Comparison of ENCODE assay signal across 14 mouse cellular contexts in genomic region chr5:151174485-151175460, GRCm38 (mm10). TPM values are rescaled to one million over a fixed set of nuclear protein-coding genes. Genes with fewer than 3 reads are reported as not detected.
A peak's percentile ranks its signal among the peaks of the same experiment; 100 is the strongest.
DNase-seq lines count a peak whose midpoint lies in the region; ATAC-seq and TF ChIP-seq lines count a peak whose summit lies in the region.
"Had no signal": no experiment of that assay in that cellular context is flagged by ENCODE, and none has a peak within 500 bp of the region (broad histone marks: within the 10 kb centered on the region; RNA-seq: fewer than 3 reads in every experiment).

No protein-coding gene starts in this region.

- no peak overlapping the region for H3K4me2 ChIP-seq in embryonic facial prominence, embryonic 12.5 days (replicated peaks)
- no peak overlapping the region for H3K4me2 ChIP-seq in lung, embryonic 14.5 days
- no peak overlapping the region for H3K4me2 ChIP-seq in forebrain, embryonic 13.5 days

- H3K9ac ChIP-seq in embryonic facial prominence, embryonic 12.5 days = no peak overlapping the region; the same call in 1 of the 2 replicates
- H3K9ac ChIP-seq in lung, embryonic 14.5 days = no peak overlapping the region
- H3K9ac ChIP-seq in forebrain, embryonic 13.5 days = no peak overlapping the region

- 0 out of 2 replicates have a peak, but pooled peaks have one; percentile 6 for ATAC-seq in embryonic facial prominence, embryonic 12.5 days (ENCODE audit: insufficient number of reproducible peaks, insufficient read depth, low FRiP score, low TSS enrichment)
- ATAC-seq in lung, embryonic 14.5 days (ENCODE audit: insufficient read depth) = peak; percentile 9; the same call in 1 of the 2 replicates
- no peak for ATAC-seq in forebrain, embryonic 13.5 days

- no peak for TF ChIP-seq CTCF in lung, embryonic 14.5 days (IDR thresholded peaks at IDR 0.05; ENCODE audit: low read depth)
- no peak for TF ChIP-seq CTCF in lung, adult 2 months (IDR thresholded peaks at IDR 0.05; ENCODE audit: insufficient read depth, low read length)
- no peak for TF ChIP-seq CTCF in small intestine, adult 2 months (IDR thresholded peaks at IDR 0.05; ENCODE audit: extremely low read depth, insufficient read length, insufficient replicate concordance, low read depth, low read length)

- no peak for TF ChIP-seq POLR2A in lung, adult 2 months (IDR thresholded peaks at IDR 0.05; ENCODE audit: borderline replicate concordance, extremely low read depth, low read depth, low read length)
- no peak for TF ChIP-seq POLR2A in small intestine, adult 2 months (IDR thresholded peaks at IDR 0.05; ENCODE audit: low read depth, low read length)

- intact Hi-C loops in heart, postnatal 14 days (cut with DNase I) = no loop called here

- H3K4me1 ChIP-seq in embryonic facial prominence, embryonic 12.5 days = 0 out of 2 replicates have a peak, but pooled peaks cover 3% of the 10 kb centered on the region
- H3K4me1 ChIP-seq in embryonic facial prominence, embryonic 10.5 days = peaks cover 12% of the 10 kb centered on the region
- H3K4me1 ChIP-seq in lung, embryonic 14.5 days (ENCODE audit: insufficient read depth) = peaks cover 16% of the 10 kb centered on the region
- peaks cover 42% of the 10 kb centered on the region for H3K4me1 ChIP-seq in lung, adult 2 months (ENCODE audit: control insufficient read depth, insufficient read depth, low read length)
- H3K4me1 ChIP-seq in small intestine, adult 2 months (ENCODE audit: control insufficient read depth, insufficient read depth, insufficient read length, low read length) = peaks cover 11% of the 10 kb centered on the region
- H3K4me1 ChIP-seq in forebrain, embryonic 13.5 days = no peaks in the 10 kb centered on the region

- WGBS in embryonic facial prominence, embryonic 12.5 days = 42% methylated on average over 7 of the region's 7 CpGs
- 58% methylated on average over 7 of the region's 7 CpGs for WGBS in embryonic facial prominence, embryonic 10.5 days
- WGBS in lung, embryonic 14.5 days = 55% methylated on average over 7 of the region's 7 CpGs
- WGBS in lung, adult 2 months = 16% methylated on average over 7 of the region's 7 CpGs
- WGBS in small intestine, adult 2 months = 57% methylated on average over 7 of the region's 7 CpGs
- 80% methylated on average over 7 of the region's 7 CpGs for WGBS in forebrain, embryonic 13.5 days

- no peak for DNase-seq in embryonic facial prominence, embryonic 10.5 days (ENCODE audit: low spot score)
- peak; percentile 8 for DNase-seq in lung, embryonic 14.5 days
- DNase-seq in lung, adult 2 months = no peak
- DNase-seq in heart, postnatal 14 days = peak; percentile 24 to 32
- no peak for DNase-seq in right cerebral cortex, postnatal 14 days
- DNase-seq: adrenal gland, adult 2 months; cerebellum, adult 18-20 months; gastrocnemius, postnatal 25 days; kidney, adult 11 months had no signal

- no peaks in the 10 kb centered on the region for H3K27me3 ChIP-seq in embryonic facial prominence, embryonic 12.5 days
- H3K27me3 ChIP-seq in embryonic facial prominence, embryonic 10.5 days (replicated peaks; ENCODE audit: low read depth, poor library complexity, severe bottlenecking) = no peaks in the 10 kb centered on the region
- H3K27me3 ChIP-seq in lung, embryonic 14.5 days (ENCODE audit: insufficient read depth, low read length) = no peaks in the 10 kb centered on the region
- no peaks in the 10 kb centered on the region for H3K27me3 ChIP-seq in small intestine, adult 2 months (ENCODE audit: control insufficient read depth, insufficient read depth, low read length)
- no peaks in the 10 kb centered on the region for H3K27me3 ChIP-seq in forebrain, embryonic 13.5 days

- no peak overlapping the region for H3K27ac ChIP-seq in embryonic facial prominence, embryonic 12.5 days
- no peak overlapping the region for H3K27ac ChIP-seq in embryonic facial prominence, embryonic 10.5 days (replicated peaks)
- peak overlapping the region; percentile 71 for H3K27ac ChIP-seq in lung, embryonic 14.5 days (ENCODE audit: low read depth)
- H3K27ac ChIP-seq in small intestine, adult 2 months (ENCODE audit: insufficient read depth, low read depth, low read length) = peak overlapping the region; percentile 87; the same call in 1 of the 2 replicates
- H3K27ac ChIP-seq in forebrain, embryonic 13.5 days = no peak overlapping the region

- no peaks in the 10 kb centered on the region for H3K36me3 ChIP-seq in embryonic facial prominence, embryonic 12.5 days
- no peaks in the 10 kb centered on the region for H3K36me3 ChIP-seq in embryonic facial prominence, embryonic 10.5 days (replicated peaks)
- no peaks in the 10 kb centered on the region for H3K36me3 ChIP-seq in lung, embryonic 14.5 days (ENCODE audit: insufficient read depth)
- H3K36me3 ChIP-seq in small intestine, adult 2 months (ENCODE audit: control insufficient read depth, insufficient read depth, low read length) = no peaks in the 10 kb centered on the region
- no peaks in the 10 kb centered on the region for H3K36me3 ChIP-seq in forebrain, embryonic 13.5 days (ENCODE audit: poor library complexity, severe bottlenecking)

- H3K9me3 ChIP-seq in embryonic facial prominence, embryonic 12.5 days = no peaks in the 10 kb centered on the region
- H3K9me3 ChIP-seq in embryonic facial prominence, embryonic 10.5 days = no peaks in the 10 kb centered on the region
- H3K9me3 ChIP-seq in lung, embryonic 14.5 days (ENCODE audit: low read depth, low read length) = no peaks in the 10 kb centered on the region
- no peaks in the 10 kb centered on the region for H3K9me3 ChIP-seq in forebrain, embryonic 13.5 days (replicated peaks)

- no peak overlapping the region for H3K4me3 ChIP-seq in embryonic facial prominence, embryonic 12.5 days
- no peak overlapping the region for H3K4me3 ChIP-seq in embryonic facial prominence, embryonic 10.5 days
- no peak overlapping the region for H3K4me3 ChIP-seq in lung, embryonic 14.5 days (ENCODE audit: low read depth, low read length)
- H3K4me3 ChIP-seq in lung, adult 2 months (replicated peaks; ENCODE audit: extremely low read depth, low read depth, low read length) = no peak overlapping the region
- no peak overlapping the region for H3K4me3 ChIP-seq in small intestine, adult 2 months (ENCODE audit: low read depth, low read length)
- H3K4me3 ChIP-seq in forebrain, embryonic 13.5 days = no peak overlapping the region
- H3K4me3 ChIP-seq: erythroblast, embryonic 14.5 days had no signal

RNA-seq across cellular contexts. Expression of gene Stard13, which starts 58.9 kb away (rescaled TPM):
- 7.6 and 8.5 TPM in 2 replicates for polyA plus RNA-seq in embryonic facial prominence, embryonic 12.5 days (2016; fragmentation: Nextera tagmentation; extraction: Ambion mirVana)
- polyA plus RNA-seq in embryonic facial prominence, embryonic 10.5 days (2016; fragmentation: Nextera tagmentation; extraction: Ambion mirVana) = 4.2 and 4.6 TPM in 2 replicates
- polyA plus RNA-seq in lung, embryonic 14.5 days (2014; fragmentation: Nextera tagmentation; extraction: Ambion mirVana) = 14.4 and 14.5 TPM in 2 replicates
- 45.6 and 57.3 TPM in 2 replicates for polyA plus RNA-seq in lung, adult 2 months (2012; rRNA removed)
- 10 to 100 TPM; 23.0 to 23.3 TPM for total RNA-seq in heart, postnatal 14 days (2021)
- polyA plus RNA-seq in small intestine, adult 2 months (2012; rRNA removed) = 4.7 and 4.9 TPM in 2 replicates
- 2.4 and 4.2 TPM in 2 replicates for polyA plus RNA-seq in forebrain, embryonic 13.5 days (2015; fragmentation: Nextera tagmentation; extraction: Ambion mirVana)
- total RNA-seq: megakaryocyte-erythroid progenitor cell, adult 5-6 weeks had no signal

Comparison
In these comparisons a context has a peak if more than half of its experiments do, and no peak if none do; other contexts are left out.
1. DNase-seq: peak in lung, embryonic 14.5 days (single experiment) and heart, postnatal 14 days (2 of 2); none in embryonic facial prominence, embryonic 10.5 days (single experiment), lung, adult 2 months (single experiment) and right cerebral cortex, postnatal 14 days (single experiment).
2. H3K27ac ChIP-seq: peak in lung, embryonic 14.5 days (single experiment) and small intestine, adult 2 months (single experiment); none in embryonic facial prominence, embryonic 12.5 days (single experiment), embryonic facial prominence, embryonic 10.5 days (single experiment) and forebrain, embryonic 13.5 days (single experiment).